Mouse (Mus musculus): ENCODE measurements at regions not wholly inside any gene's neighbourhood (a gene's known extent, or its start where the extent isn't known, plus 50 kb on each side); places are given as distances from the start of the nearest gene placed in this dataset.

DNA sequence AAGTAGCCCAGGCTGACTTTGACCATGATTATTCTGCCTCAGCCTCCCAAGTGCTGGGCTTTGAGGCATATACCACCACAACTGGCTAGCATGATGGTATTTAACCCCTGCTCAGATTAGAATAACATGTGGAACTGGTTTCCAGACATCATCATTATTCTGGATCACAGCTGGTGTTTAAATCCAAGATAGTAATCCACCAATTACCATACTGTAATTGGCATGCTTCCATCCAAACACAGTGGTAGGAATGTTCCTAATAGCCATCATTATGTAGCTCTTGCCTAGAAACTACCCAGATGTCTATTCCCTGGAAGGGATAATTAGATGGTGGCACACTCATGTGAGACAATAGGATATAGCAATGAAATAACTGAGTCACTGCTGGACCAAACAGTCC, 77.4 kb downstream of the Ccdc71l start:
- TF ChIP-seq CTCF (IDR thresholded peaks at IDR 0.05; ENCODE audit: low read depth) (no peak), EP300 (optimal IDR thresholded peaks at IDR 0.05) (no peak)

All from stomach, postnatal 0 days (tissue).